Mouse (Mus musculus): ENCODE data around the gene Epb41l4b. TPM values are rescaled to one million over a fixed set of nuclear protein-coding genes. Genes with fewer than 3 reads are reported as not detected.
A peak's percentile ranks its signal among the peaks of the same experiment; 100 is the strongest.

Epb41l4b gene
- polyA plus RNA-seq, 1 experiment from 2014 or later: 0.29 TPM

- Histone ChIP-seq H3K36me3 (no peaks in the 10 kb centered on the region), H3K4me2 (no peak overlapping the region), H3K27ac (ENCODE audit: poor library complexity, severe bottlenecking) (no peak overlapping the region), H3K4me1 (replicated peaks) (peaks cover 13% of the 10 kb centered on the region), H3K27me3 (replicated peaks) (no peaks in the 10 kb centered on the region), H3K4me3 (no peak overlapping the region), H3K9ac (no peak overlapping the region), H3K9me3 (replicated peaks) (no peaks in the 10 kb centered on the region)
- WGBS: 81% methylated on average over 2 of the region's 2 CpGs
- no peak for ATAC-seq (ENCODE audit: insufficient number of reproducible peaks, low FRiP score)
These were observed 84.6 kb downstream of the Epb41l4b start for GRCm38 (mm10) chr4:57058623-57059022.

- H3K4me3 ChIP-seq: no peak overlapping the region
- peaks cover 13% of the 10 kb centered on the region for H3K4me1 ChIP-seq (replicated peaks)
- no peak overlapping the region for H3K27ac ChIP-seq (ENCODE audit: poor library complexity, severe bottlenecking)
- no peaks in the 10 kb centered on the region for H3K36me3 ChIP-seq
- WGBS: 97% methylated on average over 4 of the region's 4 CpGs
- no peak for ATAC-seq (ENCODE audit: insufficient number of reproducible peaks, low FRiP score)
- H3K4me2 ChIP-seq: no peak overlapping the region
- no peak overlapping the region for H3K9ac ChIP-seq
- no peaks in the 10 kb centered on the region for H3K27me3 ChIP-seq (replicated peaks)
- H3K9me3 ChIP-seq (replicated peaks): no peaks in the 10 kb centered on the region
These were observed 85.6 kb downstream of the Epb41l4b start for GRCm38 (mm10) chr4:57057637-57058036.

- H3K36me3 ChIP-seq: no peaks in the 10 kb centered on the region
- no peaks in the 10 kb centered on the region for H3K27me3 ChIP-seq (replicated peaks)
- H3K9ac ChIP-seq: no peak overlapping the region
- H3K27ac ChIP-seq (ENCODE audit: poor library complexity, severe bottlenecking): no peak overlapping the region
- 32% methylated on average over 7 of the region's 7 CpGs for WGBS
- no peak for ATAC-seq (ENCODE audit: insufficient number of reproducible peaks, low FRiP score)
- H3K4me1 ChIP-seq (replicated peaks): peaks cover 13% of the 10 kb centered on the region
- peak overlapping the region; percentile 38; the same call in 1 of the 2 replicates for H3K4me2 ChIP-seq
- H3K9me3 ChIP-seq (replicated peaks): no peaks in the 10 kb centered on the region
- no peak overlapping the region for H3K4me3 ChIP-seq
These were observed 87.6 kb downstream of the Epb41l4b start for GRCm38 (mm10) chr4:57055635-57056034.

GRCm38 (mm10) chr4:57049281-57049921 lies 93.8 kb downstream of the Epb41l4b start:
- ATAC-seq (ENCODE audit: insufficient number of reproducible peaks, low FRiP score): no peak
- Histone ChIP-seq H3K4me3 (no peak overlapping the region), H3K27ac (ENCODE audit: poor library complexity, severe bottlenecking) (no peak overlapping the region), H3K4me2 (no peak overlapping the region), H3K9ac (no peak overlapping the region), H3K27me3 (replicated peaks) (no peaks in the 10 kb centered on the region), H3K36me3 (no peaks in the 10 kb centered on the region), H3K4me1 (replicated peaks) (peaks cover 10% of the 10 kb centered on the region; the same call in 1 of the 2 replicates), H3K9me3 (replicated peaks) (0 out of 2 replicates have a peak, but pooled peaks cover under 1% of the 10 kb centered on the region)
- 59% methylated on average over 5 of the region's 5 CpGs for WGBS

- no peak for ATAC-seq (ENCODE audit: insufficient number of reproducible peaks, low FRiP score)
- H3K36me3 ChIP-seq: no peaks in the 10 kb centered on the region
- H3K9ac ChIP-seq: no peak overlapping the region
- H3K27ac ChIP-seq (ENCODE audit: poor library complexity, severe bottlenecking): no peak overlapping the region
- peaks cover 10% of the 10 kb centered on the region; the same call in 1 of the 2 replicates for H3K4me1 ChIP-seq (replicated peaks)
- H3K4me3 ChIP-seq: no peak overlapping the region
- WGBS: 57% methylated on average over 6 of the region's 6 CpGs
- 0 out of 2 replicates have a peak, but pooled peaks cover 3% of the 10 kb centered on the region for H3K9me3 ChIP-seq (replicated peaks)
- no peaks in the 10 kb centered on the region for H3K27me3 ChIP-seq (replicated peaks)
- H3K4me2 ChIP-seq: no peak overlapping the region
These were observed 94.7 kb downstream of the Epb41l4b start for GRCm38 (mm10) chr4:57048566-57048965.

GRCm38 (mm10) chr4:57046160-57046571 lies 97.1 kb downstream of the Epb41l4b start:
- Histone ChIP-seq H3K27ac (ENCODE audit: poor library complexity, severe bottlenecking) (no peak overlapping the region), H3K36me3 (no peaks in the 10 kb centered on the region), H3K4me3 (no peak overlapping the region), H3K9ac (no peak overlapping the region), H3K27me3 (replicated peaks) (no peaks in the 10 kb centered on the region), H3K4me2 (no peak overlapping the region), H3K4me1 (replicated peaks) (peaks cover 10% of the 10 kb centered on the region; the same call in 1 of the 2 replicates), H3K9me3 (replicated peaks) (peaks cover 6% of the 10 kb centered on the region; the same call in 1 of the 2 replicates)
- no peak for ATAC-seq (ENCODE audit: insufficient number of reproducible peaks, low FRiP score)
- WGBS: 58% methylated on average over 9 of the region's 9 CpGs

GRCm38 (mm10) chr4:57043621-57044020 lies 99.6 kb downstream of the Epb41l4b start:
- 81% methylated on average over 8 of the region's 8 CpGs for WGBS
- no peak overlapping the region for H3K4me3 ChIP-seq
- H3K27me3 ChIP-seq (replicated peaks): peaks cover under 1% of the 10 kb centered on the region; the same call in 1 of the 2 replicates
- no peaks in the 10 kb centered on the region for H3K36me3 ChIP-seq
- H3K4me1 ChIP-seq (replicated peaks): peaks cover 10% of the 10 kb centered on the region
- no peak overlapping the region for H3K27ac ChIP-seq (ENCODE audit: poor library complexity, severe bottlenecking)
- no peak overlapping the region for H3K9ac ChIP-seq
- H3K9me3 ChIP-seq (replicated peaks): peaks cover 6% of the 10 kb centered on the region; the same call in 1 of the 2 replicates
- H3K4me2 ChIP-seq: no peak overlapping the region
- no peak for ATAC-seq (ENCODE audit: insufficient number of reproducible peaks, low FRiP score)

- Histone ChIP-seq H3K27me3 (replicated peaks) (peaks cover 17% of the 10 kb centered on the region), H3K9ac (no peak overlapping the region), H3K4me3 (no peak overlapping the region), H3K27ac (ENCODE audit: poor library complexity, severe bottlenecking) (no peak overlapping the region), H3K36me3 (no peaks in the 10 kb centered on the region), H3K4me1 (replicated peaks) (peaks cover 8% of the 10 kb centered on the region; the same call in 1 of the 2 replicates), H3K4me2 (no peak overlapping the region), H3K9me3 (replicated peaks) (peaks cover 6% of the 10 kb centered on the region; the same call in 1 of the 2 replicates)
- ATAC-seq (ENCODE audit: insufficient number of reproducible peaks, low FRiP score): no peak
- 85% methylated on average over 6 of the region's 6 CpGs for WGBS
These were observed 101.6 kb downstream of the Epb41l4b start for GRCm38 (mm10) chr4:57041661-57042060.

GRCm38 (mm10) chr4:57041211-57041610 lies 102.0 kb downstream of the Epb41l4b start:
- peaks cover 17% of the 10 kb centered on the region for H3K27me3 ChIP-seq (replicated peaks)
- no peak overlapping the region for H3K9ac ChIP-seq
- H3K27ac ChIP-seq (ENCODE audit: poor library complexity, severe bottlenecking): no peak overlapping the region
- H3K4me3 ChIP-seq: no peak overlapping the region
- H3K4me1 ChIP-seq (replicated peaks): peaks cover 8% of the 10 kb centered on the region; the same call in 1 of the 2 replicates
- no peaks in the 10 kb centered on the region for H3K36me3 ChIP-seq
- peaks cover 6% of the 10 kb centered on the region; the same call in 1 of the 2 replicates for H3K9me3 ChIP-seq (replicated peaks)
- no peak for ATAC-seq (ENCODE audit: insufficient number of reproducible peaks, low FRiP score)
- WGBS: 90% methylated on average over 4 of the region's 4 CpGs
- H3K4me2 ChIP-seq: no peak overlapping the region

GRCm38 (mm10) chr4:57040481-57040880 lies 102.8 kb downstream of the Epb41l4b start:
- no peak overlapping the region for H3K4me3 ChIP-seq
- no peak overlapping the region for H3K27ac ChIP-seq (ENCODE audit: poor library complexity, severe bottlenecking)
- peaks cover 8% of the 10 kb centered on the region; the same call in 1 of the 2 replicates for H3K4me1 ChIP-seq (replicated peaks)
- H3K9me3 ChIP-seq (replicated peaks): peaks cover 6% of the 10 kb centered on the region; the same call in 1 of the 2 replicates
- ATAC-seq (ENCODE audit: insufficient number of reproducible peaks, low FRiP score): no peak
- no peak overlapping the region for H3K9ac ChIP-seq
- WGBS: 63% methylated on average over 8 of the region's 8 CpGs
- H3K4me2 ChIP-seq: no peak overlapping the region
- peaks cover 17% of the 10 kb centered on the region for H3K27me3 ChIP-seq (replicated peaks)
- no peaks in the 10 kb centered on the region for H3K36me3 ChIP-seq

GRCm38 (mm10) chr4:57039127-57040031 lies 103.9 kb downstream of the Epb41l4b start:
- Histone ChIP-seq H3K9ac (no peak overlapping the region), H3K4me3 (peak overlapping the region; percentile 28)

More at GRCm38 (mm10) chr4:57039127-57040031, 103.9 kb downstream of the Epb41l4b start:
- no peak for ATAC-seq (ENCODE audit: insufficient number of reproducible peaks, low FRiP score)
- H3K27ac ChIP-seq (ENCODE audit: poor library complexity, severe bottlenecking): no peak overlapping the region
- peaks cover 8% of the 10 kb centered on the region; the same call in 1 of the 2 replicates for H3K4me1 ChIP-seq (replicated peaks)
- peaks cover 17% of the 10 kb centered on the region for H3K27me3 ChIP-seq (replicated peaks)
- 11% methylated on average over 23 of the region's 23 CpGs for WGBS
- H3K9me3 ChIP-seq (replicated peaks): peaks cover 5% of the 10 kb centered on the region; the same call in 1 of the 2 replicates
- H3K4me2 ChIP-seq: peak overlapping the region; percentile 67
- H3K36me3 ChIP-seq: no peaks in the 10 kb centered on the region
